ENCODE assay signal across 14 mouse cellular contexts in the genomic region with DNA sequence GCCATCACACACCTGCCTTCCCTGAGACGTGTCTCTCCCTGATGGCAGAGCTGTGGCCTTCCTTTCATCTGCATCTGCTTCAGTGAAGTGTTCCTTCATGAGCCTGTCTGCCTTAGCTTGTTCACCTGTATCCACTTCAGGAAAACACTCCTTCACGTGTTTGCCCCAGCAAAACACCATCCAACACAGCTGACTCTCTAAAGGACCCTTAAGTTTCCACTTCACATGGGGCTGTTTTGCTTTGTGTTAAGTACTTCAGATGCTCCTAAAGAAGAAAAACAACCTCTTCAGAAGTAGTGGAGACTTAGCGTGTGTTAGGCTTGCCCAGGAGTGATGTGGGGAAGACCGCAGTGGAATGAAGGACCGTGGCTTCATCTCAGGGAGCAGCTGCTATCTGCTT. TPM values are rescaled to one million over a fixed set of nuclear protein-coding genes. Genes with fewer than 3 reads are reported as not detected.
"Had no signal": no experiment of that assay in that cellular context is flagged by ENCODE, and none has a peak within 500 bp of the region (broad histone marks: within the 10 kb centered on the region; RNA-seq: fewer than 3 reads in every experiment).

No protein-coding gene starts in this region.

- ATAC-seq: inflammation-experienced regulatory T-cells, adult 6 months; midbrain, embryonic 13.5 days had no signal

- H3K4me1 ChIP-seq: limb, embryonic 13.5 days; midbrain, embryonic 13.5 days had no signal

- H3K27me3 ChIP-seq: limb, embryonic 13.5 days; megakaryocyte, embryonic 14.5 days; midbrain, embryonic 13.5 days had no signal

- DNase-seq: kidney, adult 11 months; kidney, adult 9 months; left cerebral cortex, postnatal 4 days; right cerebral cortex, postnatal 14 days; thymus, postnatal 14 days had no signal

- H3K9ac ChIP-seq: limb, embryonic 13.5 days; liver, embryonic 14.5 days; midbrain, embryonic 13.5 days had no signal

- H3K27ac ChIP-seq: kidney, postnatal 0 days; limb, embryonic 13.5 days; liver, embryonic 14.5 days; macrophage; midbrain, embryonic 13.5 days; stomach, postnatal 0 days had no signal

- H3K9me3 ChIP-seq: limb, embryonic 13.5 days; megakaryocyte, embryonic 14.5 days; midbrain, embryonic 13.5 days had no signal

- H3K4me3 ChIP-seq: limb, embryonic 13.5 days; megakaryocyte, embryonic 14.5 days; midbrain, embryonic 13.5 days had no signal

- H3K4me2 ChIP-seq: limb, embryonic 13.5 days; midbrain, embryonic 13.5 days had no signal

RNA-seq across cellular contexts. Expression of gene C1qtnf9, which starts 47.2 kb away (rescaled TPM):
- polyA plus RNA-seq: macrophage; midbrain, embryonic 13.5 days; neural tube, embryonic 14.5 days had no signal
